ENCODE assay signal across 8 mouse cellular contexts in genomic region chr7:29906682-29907058, GRCm38 (mm10). TPM values are rescaled to one million over a fixed set of nuclear protein-coding genes. Genes with fewer than 3 reads are reported as not detected.
DNase-seq lines count a peak whose midpoint lies in the region; ATAC-seq and TF ChIP-seq lines count a peak whose summit lies in the region.

No protein-coding gene starts in this region.

- peaks cover 13% of the 10 kb centered on the region for H3K36me3 ChIP-seq in hindbrain, embryonic 16.5 days (ENCODE audit: control insufficient read depth, insufficient read depth, low read length)
- H3K36me3 ChIP-seq in midbrain, embryonic 11.5 days (ENCODE audit: control insufficient read depth, insufficient read depth, low read length) = no peaks in the 10 kb centered on the region; the same call in 1 of the 2 replicates

- peak overlapping the region; percentile 68 for H3K4me2 ChIP-seq in hindbrain, embryonic 16.5 days (ENCODE audit: low read length)
- H3K4me2 ChIP-seq in midbrain, embryonic 11.5 days = peak overlapping the region; percentile 69

- no peak for ATAC-seq in hindbrain, embryonic 16.5 days
- ATAC-seq in midbrain, embryonic 11.5 days (ENCODE audit: low FRiP score) = no peak

- no peaks in the 10 kb centered on the region for H3K27me3 ChIP-seq in hindbrain, embryonic 16.5 days (replicated peaks; ENCODE audit: control insufficient read depth, insufficient read depth, low read length)
- H3K27me3 ChIP-seq in midbrain, embryonic 11.5 days (ENCODE audit: control insufficient read depth, insufficient read depth, low read length) = no peaks in the 10 kb centered on the region

- DNase-seq in kidney, adult 18-20 months = peak; percentile 8
- DNase-seq in kidney, adult 11 months = no peak
- no peak for DNase-seq in midbrain, embryonic 11.5 days (ENCODE audit: low spot score, missing footprints)
- no peak for DNase-seq in ovary, adult 18-20 months (ENCODE audit: low spot score)
- DNase-seq in left cerebral cortex, adult 18-20 months (ENCODE audit: low spot score in 2 of 2) = no peak
- DNase-seq in right cerebral cortex, adult 2 months (ENCODE audit: low spot score in 2 of 2) = no peak

- H3K4me3 ChIP-seq in cortical plate, adult 2 months (ENCODE audit: insufficient read depth, low read length) = peak overlapping the region; percentile 56
- peak overlapping the region; percentile 67 for H3K4me3 ChIP-seq in hindbrain, embryonic 16.5 days (ENCODE audit: low read length)
- H3K4me3 ChIP-seq in midbrain, embryonic 11.5 days (ENCODE audit: low read depth, low read length) = peak overlapping the region; percentile 41

- 0 out of 2 replicates have a peak overlapping the region, but pooled peaks have one; percentile 5 for H3K27ac ChIP-seq in cortical plate, adult 2 months (ENCODE audit: insufficient read depth, low read length)
- H3K27ac ChIP-seq in hindbrain, embryonic 16.5 days (ENCODE audit: low read depth, low read length) = peak overlapping the region; percentile 97
- H3K27ac ChIP-seq in midbrain, embryonic 11.5 days (ENCODE audit: low read depth, low read length) = peak overlapping the region; percentile 96

- H3K9ac ChIP-seq in hindbrain, embryonic 16.5 days (ENCODE audit: low read depth, low read length) = peak overlapping the region; percentile 75
- H3K9ac ChIP-seq in midbrain, embryonic 11.5 days (ENCODE audit: low read length) = peak overlapping the region; percentile 81

- H3K9me3 ChIP-seq in hindbrain, embryonic 16.5 days (ENCODE audit: control insufficient read depth, low read length) = no peaks in the 10 kb centered on the region
- H3K9me3 ChIP-seq in midbrain, embryonic 11.5 days (ENCODE audit: control insufficient read depth, low read length) = no peaks in the 10 kb centered on the region

- 0 out of 2 replicates have a peak, but pooled peaks cover 1% of the 10 kb centered on the region for H3K4me1 ChIP-seq in cortical plate, adult 2 months (ENCODE audit: control insufficient read depth, insufficient read depth, low read length)
- H3K4me1 ChIP-seq in hindbrain, embryonic 16.5 days (ENCODE audit: control insufficient read depth, insufficient read depth, low read depth, low read length) = peaks cover 15% of the 10 kb centered on the region
- H3K4me1 ChIP-seq in midbrain, embryonic 11.5 days (ENCODE audit: control insufficient read depth, insufficient read depth, low read length) = peaks cover 10% of the 10 kb centered on the region

- 12% methylated on average over 8 of the region's 8 CpGs for WGBS in hindbrain, embryonic 16.5 days
- WGBS in midbrain, embryonic 11.5 days = 22% methylated on average over 8 of the region's 8 CpGs

- TF ChIP-seq CTCF in cortical plate, adult 2 months (IDR thresholded peaks at IDR 0.05; ENCODE audit: extremely low read depth, insufficient read depth, low read length) = no peak

- TF ChIP-seq POLR2A in cortical plate, adult 2 months (IDR thresholded peaks at IDR 0.05; ENCODE audit: extremely low read depth, insufficient read depth, low read length) = no peak

RNA-seq across cellular contexts. Expression of gene Zfp27, which starts 0.3 kb away (rescaled TPM):
- 12.0 and 12.5 TPM in 2 replicates for polyA plus RNA-seq in cortical plate, adult 2 months (2012; rRNA removed)
- 12.9 and 14.2 TPM in 2 replicates for polyA plus RNA-seq in hindbrain, embryonic 16.5 days (2015; fragmentation: Nextera tagmentation; extraction: Ambion mirVana)
- polyA plus RNA-seq in midbrain, embryonic 11.5 days (2014; fragmentation: Nextera tagmentation; extraction: Ambion mirVana) = 14.7 and 15.3 TPM in 2 replicates
- 10 to 100 TPM; 19.8 to 22.5 TPM for total RNA-seq in left cerebral cortex, adult 18-20 months (2021)

RNA-seq across cellular contexts. Expression of gene Zfp383, which starts 1.4 kb away (rescaled TPM):
- polyA plus RNA-seq in cortical plate, adult 2 months (2012; rRNA removed) = 9.2 and 9.5 TPM in 2 replicates
- polyA plus RNA-seq in hindbrain, embryonic 16.5 days (2015; fragmentation: Nextera tagmentation; extraction: Ambion mirVana) = 5.1 and 5.4 TPM in 2 replicates
- polyA plus RNA-seq in midbrain, embryonic 11.5 days (2014; fragmentation: Nextera tagmentation; extraction: Ambion mirVana) = 8.6 and 10.8 TPM in 2 replicates
- total RNA-seq in left cerebral cortex, adult 18-20 months (2021) = 1 to 10 TPM; 9.6 to 9.8 TPM

RNA-seq across cellular contexts. Expression of gene Zfp420, which starts 46.9 kb away (rescaled TPM):
- polyA plus RNA-seq in cortical plate, adult 2 months (2012; rRNA removed) = 13.1 and 14.1 TPM in 2 replicates
- 20.1 and 20.9 TPM in 2 replicates for polyA plus RNA-seq in hindbrain, embryonic 16.5 days (2015; fragmentation: Nextera tagmentation; extraction: Ambion mirVana)
- 10.3 and 12.1 TPM in 2 replicates for polyA plus RNA-seq in midbrain, embryonic 11.5 days (2014; fragmentation: Nextera tagmentation; extraction: Ambion mirVana)
- 10 to 100 TPM; 17.6 to 18.9 TPM for total RNA-seq in left cerebral cortex, adult 18-20 months (2021)

RNA-seq across cellular contexts. Expression of gene Zfp74, which starts 47.2 kb away (rescaled TPM):
- polyA plus RNA-seq in cortical plate, adult 2 months (2012; rRNA removed) = 12.5 and 13.1 TPM in 2 replicates
- polyA plus RNA-seq in hindbrain, embryonic 16.5 days (2015; fragmentation: Nextera tagmentation; extraction: Ambion mirVana) = 20.7 and 23.3 TPM in 2 replicates
- polyA plus RNA-seq in midbrain, embryonic 11.5 days (2014; fragmentation: Nextera tagmentation; extraction: Ambion mirVana) = 10.6 and 12.6 TPM in 2 replicates
- total RNA-seq in left cerebral cortex, adult 18-20 months (2021) = 10 to 100 TPM; 14.9 to 18.5 TPM

RNA-seq across cellular contexts. Expression of gene Zfp940, which starts 53.2 kb away (rescaled TPM):
- polyA plus RNA-seq in cortical plate, adult 2 months (2012; rRNA removed) = 14.8 and 15.9 TPM in 2 replicates
- 13.3 and 15.1 TPM in 2 replicates for polyA plus RNA-seq in hindbrain, embryonic 16.5 days (2015; fragmentation: Nextera tagmentation; extraction: Ambion mirVana)
- 12.5 and 12.6 TPM in 2 replicates for polyA plus RNA-seq in midbrain, embryonic 11.5 days (2014; fragmentation: Nextera tagmentation; extraction: Ambion mirVana)
- total RNA-seq in left cerebral cortex, adult 18-20 months (2021) = 10 to 100 TPM; 20.0 to 20.9 TPM

Comparison
In these comparisons a context has a peak if more than half of its experiments do, and no peak if none do; other contexts are left out.
1. H3K27ac ChIP-seq: peak in every context shown above with its lines; median percentile 97 in hindbrain, embryonic 16.5 days; 96 in midbrain, embryonic 11.5 days; 5 in cortical plate, adult 2 months.